Mouse (Mus musculus) cortical plate, adult 2 months (tissue): Measurements from ENCODE around the gene Dlg2.

Source experiments
- CTCF ChIP-seq: fragments of 200-500 bp; IDR thresholded peaks from 2 replicates; pipeline ENCODE4 v1.5.1; 2011; ENCODE audit warnings: mild to moderate bottlenecking, control low read depth, low read length; ENCODE audit not compliant: insufficient read depth; ENCODE audit errors: extremely low read depth
- POLR2A ChIP-seq: fragments of 200-500 bp; IDR thresholded peaks from 2 replicates; pipeline ENCODE4 v1.6.1; 2011; ENCODE audit warnings: mild to moderate bottlenecking, low read length, control low read depth; ENCODE audit not compliant: insufficient read depth; ENCODE audit errors: extremely low read depth

DNA sequence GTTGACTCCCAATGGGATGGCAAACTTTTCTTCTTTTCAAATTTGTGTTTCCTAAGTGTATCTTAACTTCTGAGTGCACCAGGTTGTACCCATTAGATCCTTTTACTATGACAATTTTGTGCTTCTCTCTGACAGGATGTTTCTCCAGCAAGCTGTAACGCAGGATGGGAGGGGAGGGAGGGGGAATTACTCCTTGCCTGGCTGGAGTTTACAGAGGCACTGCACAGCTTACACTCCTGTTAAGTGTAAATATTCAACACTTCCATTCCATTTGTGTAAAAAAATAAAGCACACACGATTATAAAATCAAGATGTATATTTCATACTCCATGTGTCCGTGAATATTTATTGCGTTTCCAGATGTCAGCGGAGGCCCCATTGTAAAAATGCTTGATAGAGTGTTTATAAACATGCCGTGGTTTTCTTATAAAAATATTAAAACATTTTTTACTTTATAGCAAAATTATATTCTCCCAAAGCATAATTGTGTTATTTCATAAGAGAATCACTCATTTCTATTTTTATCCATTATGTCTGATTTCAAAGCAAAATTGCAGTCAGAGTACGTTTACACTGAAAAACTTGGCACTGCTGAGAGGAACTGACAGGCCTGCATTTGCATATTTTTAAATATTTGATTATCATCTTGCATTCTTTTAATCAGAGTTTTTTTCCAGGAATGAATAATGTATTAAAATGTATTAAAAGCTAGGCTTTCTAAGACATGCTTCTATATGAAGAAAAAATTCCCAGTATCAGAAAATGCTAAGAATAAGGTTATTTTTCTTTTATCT, 1972.5 kb downstream of the Dlg2 start:
- TF ChIP-seq CTCF (no peak), POLR2A (no peak)
